Mouse (Mus musculus) testis, adult 2 months (tissue): Measurements from ENCODE around the gene Ppib. TPM values are rescaled to one million over a fixed set of nuclear protein-coding genes. Genes with fewer than 3 reads are reported as not detected.

ENCODE experiments used
- H3K27ac ChIP-seq: fragments of 200-500 bp; 2 replicates; pipeline ENCODE4 v1.5.1; 2012; ENCODE audit warnings: low read depth, low read length; ENCODE audit not compliant: control insufficient read depth, insufficient read depth
- H3K27me3 ChIP-seq: fragments of 200-500 bp; 2 replicates; pipeline ENCODE4 v1.6.1; 2012; ENCODE audit warnings: mild to moderate bottlenecking, low read length, moderate library complexity; ENCODE audit not compliant: control insufficient read depth, insufficient read depth
- H3K36me3 ChIP-seq: fragments of 200-500 bp; 2 replicates; pipeline ENCODE4 v1.6.1; 2012; ENCODE audit warnings: mild to moderate bottlenecking, low read length; ENCODE audit not compliant: control insufficient read depth, insufficient read depth
- H3K4me1 ChIP-seq: fragments of 200-500 bp; 2 replicates; pipeline ENCODE4 v1.6.1; 2012; ENCODE audit warnings: low read length; ENCODE audit not compliant: control insufficient read depth, insufficient read depth
- H3K4me3 ChIP-seq: fragments of 200-500 bp; 2 replicates; pipeline ENCODE4 v1.5.1; 2012; ENCODE audit warnings: low read depth, mild to moderate bottlenecking, low read length, moderate library complexity, mixed read lengths; ENCODE audit not compliant: control insufficient read depth
- CTCF ChIP-seq: fragments of 200-500 bp; IDR thresholded peaks from 2 replicates; pipeline ENCODE4 v1.5.1; 2012; ENCODE audit warnings: low read depth, mild to moderate bottlenecking, inconsistent platforms, low read length, moderate library complexity; ENCODE audit not compliant: control insufficient read depth, insufficient read depth, insufficient replicate concordance
- POLR2A ChIP-seq: fragments of 200-500 bp; IDR thresholded peaks from 2 replicates; pipeline ENCODE4 v1.6.1; 2012; ENCODE audit warnings: low read depth, mild to moderate bottlenecking, inconsistent platforms, low read length, moderate library complexity; ENCODE audit not compliant: control insufficient read depth
- polyA plus RNA-seq: library from polyadenylated mRNA; depleted of rRNA; stranded (reverse); fragments of >200 nt; gene quantifications from 2 replicates; pipeline ENCODE4 v1.2.3, GENCODE M21; 2012

Ppib gene
- polyA plus RNA-seq, 1 experiment = 68.0 TPM

DNA sequence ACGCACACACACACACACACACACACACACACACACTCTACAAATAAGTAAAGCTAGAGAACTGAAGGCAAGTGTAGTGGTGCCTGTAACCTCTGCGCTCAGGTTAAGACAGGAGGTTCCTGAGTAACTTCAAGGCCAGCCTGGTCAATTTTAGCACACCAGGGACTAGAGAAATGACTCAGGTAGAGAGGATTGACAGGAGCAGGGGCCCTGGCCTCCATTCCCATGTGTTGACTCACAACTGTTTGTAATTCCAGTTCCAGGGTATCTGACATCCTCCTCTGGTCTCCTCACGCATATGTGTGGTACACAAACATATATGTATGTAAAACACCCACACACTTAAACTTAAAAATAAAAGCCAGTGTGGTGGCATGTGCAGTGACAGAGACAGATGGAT is 3.4 kb downstream of the Ppib start:
- Histone ChIP-seq H3K4me1 (no peaks in the 10 kb centered on the region; the same call in 1 of the 2 replicates), H3K27ac (no peak overlapping the region), H3K4me3 (no peak overlapping the region), H3K36me3 (no peaks in the 10 kb centered on the region; the same call in 1 of the 2 replicates), H3K27me3 (no peaks in the 10 kb centered on the region)
- no peak for TF ChIP-seq POLR2A
- no peak for TF ChIP-seq CTCF

- Histone ChIP-seq H3K4me1 (peaks cover 6% of the 10 kb centered on the region), H3K36me3 (no peaks in the 10 kb centered on the region; the same call in 1 of the 2 replicates), H3K4me3 (no peak overlapping the region), H3K27ac (no peak overlapping the region), H3K27me3 (no peaks in the 10 kb centered on the region)
- TF ChIP-seq CTCF = no peak
- no peak for TF ChIP-seq POLR2A
Measured at GRCm38 (mm10) chr9:66064316-66064715, 4.3 kb downstream of the Ppib start.

GRCm38 (mm10) chr9:66066791-66067190 is 6.8 kb downstream of the Ppib start:
- TF ChIP-seq POLR2A = no peak
- TF ChIP-seq CTCF = no peak
- no peaks in the 10 kb centered on the region; the same call in 1 of the 2 replicates for H3K36me3 ChIP-seq
- no peaks in the 10 kb centered on the region for H3K27me3 ChIP-seq
- H3K27ac ChIP-seq = no peak overlapping the region
- H3K4me3 ChIP-seq = no peak overlapping the region
- H3K4me1 ChIP-seq = peaks cover 12% of the 10 kb centered on the region

DNA sequence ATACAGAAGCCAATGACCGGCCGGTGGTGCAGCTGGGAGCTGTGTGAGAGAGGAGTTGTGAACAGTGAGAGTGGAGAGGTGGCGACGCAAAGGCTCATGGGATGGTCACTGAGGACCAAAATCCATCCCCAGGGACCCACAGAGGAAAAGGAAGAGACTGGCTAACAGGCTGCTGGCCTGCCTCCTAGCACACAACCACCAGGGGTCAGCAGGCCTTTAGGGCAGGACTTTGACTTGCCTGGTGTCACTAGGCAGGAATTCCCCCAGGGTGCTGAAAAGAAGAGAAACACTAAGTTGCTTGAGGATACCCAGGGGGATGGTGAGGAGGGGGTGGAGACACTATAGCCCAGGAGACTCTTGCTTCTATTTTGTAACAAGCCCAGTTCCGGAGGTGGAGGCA is 7.5 kb downstream of the Ppib start:
- no peak overlapping the region for H3K4me3 ChIP-seq
- no peak overlapping the region for H3K27ac ChIP-seq
- peaks cover 12% of the 10 kb centered on the region for H3K4me1 ChIP-seq
- H3K27me3 ChIP-seq = no peaks in the 10 kb centered on the region
- TF ChIP-seq CTCF (peak; percentile 47; the same call in 1 of the 2 replicates), POLR2A (no peak)
- H3K36me3 ChIP-seq = no peaks in the 10 kb centered on the region; the same call in 1 of the 2 replicates

GRCm38 (mm10) chr9:66068056-66068455 is 8.0 kb downstream of the Ppib start:
- no peaks in the 10 kb centered on the region for H3K27me3 ChIP-seq
- no peak overlapping the region for H3K4me3 ChIP-seq
- no peak overlapping the region for H3K27ac ChIP-seq
- H3K36me3 ChIP-seq = no peaks in the 10 kb centered on the region
- TF ChIP-seq POLR2A (no peak), CTCF (no peak)
- H3K4me1 ChIP-seq = peaks cover 12% of the 10 kb centered on the region

GRCm38 (mm10) chr9:66068971-66069391 is 9.0 kb downstream of the Ppib start:
- H3K27me3 ChIP-seq = no peaks in the 10 kb centered on the region

DNA sequence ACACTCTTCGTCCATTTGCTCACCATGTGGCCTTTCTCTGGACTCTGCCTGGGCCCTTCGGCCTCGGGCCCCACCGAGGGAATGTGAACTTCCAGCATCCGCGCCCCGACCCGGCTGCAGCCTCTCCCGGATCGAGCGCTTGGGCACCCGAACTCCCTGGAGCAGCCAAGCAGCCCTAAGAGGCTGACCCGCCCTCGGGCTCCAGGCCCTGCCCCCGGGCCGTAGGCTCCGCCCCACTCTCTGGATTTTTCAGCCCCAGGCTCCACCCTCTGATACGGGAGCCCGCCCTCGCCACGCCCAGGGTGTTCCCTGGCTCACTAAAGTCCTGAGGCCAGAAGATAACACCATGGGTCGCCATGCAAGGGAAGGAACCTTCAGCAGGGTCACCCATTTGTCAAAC is 9.6 kb downstream of the Ppib start, which contains the start of gene Snx22:
Gene Snx22 (minus strand): TSS at position 137 of the 400 bp plus-strand sequence.
- no peaks in the 10 kb centered on the region for H3K36me3 ChIP-seq
- no peak for TF ChIP-seq CTCF
- no peak for TF ChIP-seq POLR2A
- no peak within 1 kb of the TSS for H3K27ac ChIP-seq
- H3K4me3 ChIP-seq = peak within 1 kb of the TSS; percentile 65
- no peaks in the 10 kb centered on the region for H3K27me3 ChIP-seq
- peaks cover 12% of the 10 kb centered on the region for H3K4me1 ChIP-seq

More at GRCm38 (mm10) chr9:66068971-66069391, 9.0 kb downstream of the Ppib start:
- peak overlapping the region; percentile 65 for H3K4me3 ChIP-seq
- no peaks in the 10 kb centered on the region for H3K36me3 ChIP-seq
- TF ChIP-seq POLR2A (no peak), CTCF (no peak)
- H3K4me1 ChIP-seq = peaks cover 12% of the 10 kb centered on the region
- no peak overlapping the region for H3K27ac ChIP-seq
